Mouse (Mus musculus) cerebellum, adult 9-10 months (tissue): ENCODE data around the gene Icam5.

ENCODE experiments used
- DNase-seq: peaks from one replicate; pipeline ENCODE4 v3.0.0; 2022

Gene Icam5

DNA sequence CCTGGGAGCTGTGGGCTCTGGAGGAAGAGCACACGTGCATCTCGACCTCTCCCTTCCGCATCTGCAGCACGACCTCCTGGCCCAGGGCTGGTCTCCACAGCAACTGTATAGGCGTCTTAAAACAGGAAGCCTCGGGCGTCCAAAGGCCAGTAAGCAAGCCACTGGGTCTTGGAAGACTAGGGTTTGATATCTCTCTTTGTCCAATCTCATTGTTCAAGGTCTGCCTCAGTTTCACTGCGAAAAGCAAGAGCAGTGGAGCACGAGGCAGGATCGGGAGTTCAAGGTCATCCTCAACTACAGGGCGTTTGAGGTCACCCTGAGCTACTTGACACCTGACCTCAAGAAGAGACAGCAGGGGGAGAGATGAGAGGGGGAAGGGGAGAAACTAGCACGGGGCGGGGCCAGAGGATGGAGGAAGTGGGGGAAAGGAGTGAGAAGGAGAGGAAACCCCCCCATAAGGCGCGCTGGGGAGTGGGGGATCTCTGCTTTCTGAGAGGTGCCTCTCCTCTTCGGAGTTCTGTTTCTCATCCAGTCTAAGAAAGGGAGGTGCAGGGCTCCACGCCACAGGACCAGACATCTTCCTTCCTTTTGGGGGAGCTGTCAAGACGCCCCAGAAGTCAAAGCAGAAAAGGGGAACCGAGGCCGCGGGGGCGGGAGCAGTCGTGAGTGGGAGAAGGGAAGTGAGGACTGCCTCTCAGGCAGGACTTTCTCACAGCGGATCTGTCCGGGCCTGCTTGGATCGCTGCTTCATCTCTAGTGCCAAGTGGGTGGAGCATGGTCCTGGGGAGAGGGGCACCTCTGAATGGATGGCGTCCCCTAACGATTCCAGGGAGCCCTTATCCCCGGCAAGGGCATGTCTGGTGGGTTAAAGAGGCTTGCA lies 16.9 kb upstream of the Icam5 start:
- DNase-seq = no peak

DNA sequence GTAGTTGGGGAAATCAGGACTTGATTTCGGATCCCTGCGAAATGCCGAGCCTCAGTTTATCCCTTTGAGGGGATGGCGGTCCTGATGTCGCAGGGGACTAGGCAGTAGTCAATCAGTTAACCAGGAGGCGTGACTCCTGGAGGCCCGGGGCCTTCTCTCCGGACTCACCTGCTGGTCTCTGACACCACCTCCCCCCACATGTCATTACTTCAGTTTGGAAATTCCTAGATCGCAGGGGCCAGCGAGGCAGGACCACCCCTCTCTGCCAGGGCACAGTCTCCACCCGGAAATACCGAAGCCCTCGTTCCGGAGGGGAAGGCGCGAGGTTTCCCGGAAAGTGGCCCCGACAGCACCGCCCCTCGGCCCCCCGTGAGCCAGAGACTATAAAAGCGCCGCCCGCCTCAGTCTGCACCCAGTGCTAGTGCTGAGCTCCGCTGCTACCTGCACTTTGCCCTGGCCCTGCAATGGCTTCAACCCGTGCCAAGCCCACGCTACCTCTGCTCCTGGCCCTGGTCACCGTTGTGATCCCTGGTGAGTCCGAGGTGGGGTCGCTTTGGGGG lies 16.2 kb upstream of the Icam5 start, which contains the start of gene Icam1:
TSS of gene Icam1 (plus strand) at position 415 of the 560 bp plus-strand sequence.
- no peak for DNase-seq

- DNase-seq = no peak
Measured at GRCm38 (mm10) chr9:21016331-21017176, 15.3 kb upstream of the Icam5 start.

DNA sequence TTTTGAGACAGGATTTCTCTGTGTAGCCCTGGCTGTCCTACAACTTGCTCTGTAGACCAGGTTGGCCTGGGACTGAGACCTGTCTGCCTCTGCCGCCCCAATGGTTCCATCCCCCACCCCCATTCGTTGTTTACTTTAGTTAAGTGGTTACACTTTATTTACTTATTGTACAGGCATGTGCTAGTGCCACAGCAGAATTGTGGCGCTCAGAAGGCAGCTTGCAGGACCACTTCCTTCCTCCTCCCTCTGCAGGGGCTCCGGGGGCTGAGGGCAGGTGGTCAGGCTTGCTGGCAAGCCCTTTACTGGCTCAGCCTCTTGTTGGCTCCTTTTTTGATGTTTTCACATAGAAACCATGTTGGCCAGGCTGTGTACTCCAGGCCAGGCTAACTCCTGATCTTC lies 14.7 kb upstream of the Icam5 start:
- no peak for DNase-seq

GRCm38 (mm10) chr9:21018600-21018999 lies 13.3 kb upstream of the Icam5 start:
- DNase-seq = no peak

DNA sequence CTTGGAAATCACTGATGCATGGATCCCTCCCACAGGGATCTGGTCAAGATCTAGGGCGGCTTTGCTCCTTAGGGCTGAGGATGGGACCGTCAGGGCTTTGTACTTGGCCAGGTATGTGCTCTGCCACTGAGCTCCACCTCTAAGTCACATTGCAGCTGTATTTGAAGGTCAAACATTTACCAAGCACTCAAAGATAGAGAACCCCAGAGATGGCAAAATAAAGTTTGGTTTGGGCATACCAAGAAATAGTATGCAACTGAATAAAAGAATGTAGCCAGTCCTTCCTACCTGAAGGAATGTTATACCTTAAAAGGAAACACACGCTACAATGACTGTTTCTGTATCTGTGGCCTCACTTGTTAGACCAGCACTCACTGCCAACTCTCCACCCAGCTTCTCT lies 10.5 kb upstream of the Icam5 start:
- DNase-seq = no peak

DNA sequence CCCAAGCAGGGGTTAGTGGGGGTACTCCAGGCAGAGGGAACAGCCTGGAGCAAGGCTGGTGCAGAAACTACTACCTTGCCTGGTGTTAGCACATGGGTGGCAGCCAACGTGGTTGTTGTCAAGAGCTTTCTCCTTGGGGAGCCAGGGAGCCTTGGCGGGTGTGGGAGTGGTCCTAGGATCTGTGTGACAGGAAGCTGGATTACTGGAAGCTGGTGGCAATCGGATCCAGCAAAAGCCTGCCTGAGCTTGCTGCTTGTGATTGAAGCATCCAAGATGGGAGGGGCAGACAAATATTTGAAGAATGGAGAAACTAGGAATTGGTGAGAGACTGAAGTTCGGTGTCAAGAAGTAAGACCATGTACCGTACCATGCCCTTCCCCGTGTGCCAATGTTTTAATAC lies 9.6 kb upstream of the Icam5 start:
- DNase-seq = no peak

DNA sequence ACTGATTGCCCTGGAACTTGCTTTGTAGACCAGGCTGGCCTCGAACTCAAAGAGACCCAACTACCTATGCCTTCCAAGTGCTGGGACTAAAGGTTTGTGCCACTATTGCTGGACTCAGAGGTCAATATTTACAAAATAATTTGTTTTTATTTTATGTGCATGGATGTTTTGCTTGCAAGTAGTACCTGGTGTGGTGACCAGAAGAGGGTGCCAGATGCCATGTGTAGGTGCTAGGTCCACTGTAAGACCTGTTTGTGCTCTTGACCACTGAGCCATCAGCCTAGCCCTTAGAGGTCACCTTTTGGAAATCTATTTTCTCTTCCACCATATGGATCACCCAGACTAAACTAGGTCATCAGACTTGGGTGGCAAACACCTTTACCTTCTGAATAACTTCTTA lies 9.1 kb upstream of the Icam5 start:
- no peak for DNase-seq

DNA sequence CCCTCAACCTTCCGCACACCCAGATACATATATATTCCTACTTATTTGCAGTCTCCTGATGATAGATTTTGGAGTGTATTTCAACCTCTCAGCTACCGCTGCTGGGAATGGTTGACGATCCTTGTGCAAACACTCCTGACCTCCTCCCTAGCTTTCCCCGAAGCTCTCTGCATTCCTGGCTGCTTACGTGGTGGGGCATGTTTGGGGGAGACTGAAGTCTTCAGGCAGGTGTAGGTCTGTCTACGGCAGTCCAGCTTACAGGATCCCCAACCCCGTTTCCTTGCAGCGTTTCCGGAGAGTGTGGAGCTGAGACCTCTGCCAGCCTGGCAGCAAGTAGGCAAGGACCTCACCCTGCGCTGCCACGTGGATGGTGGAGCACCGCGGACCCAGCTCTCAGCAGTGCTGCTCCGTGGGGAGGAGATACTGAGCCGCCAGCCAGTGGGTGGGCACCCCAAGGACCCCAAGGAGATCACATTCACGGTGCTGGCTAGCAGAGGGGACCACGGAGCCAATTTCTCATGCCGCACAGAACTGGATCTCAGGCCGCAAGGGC lies 6.5 kb upstream of the Icam5 start:
- DNase-seq = no peak

- DNase-seq = no peak
Measured at GRCm38 (mm10) chr9:21026849-21027248, 5.0 kb upstream of the Icam5 start.

GRCm38 (mm10) chr9:21027774-21028290 lies 4.0 kb upstream of the Icam5 start:
- DNase-seq = no peak

GRCm38 (mm10) chr9:21028560-21029110 lies 3.2 kb upstream of the Icam5 start:
- no peak for DNase-seq

- peak; percentile 56 for DNase-seq
Measured at GRCm38 (mm10) chr9:21029291-21030054, 2.4 kb upstream of the Icam5 start, which contains the start of gene Icam4. Gene Icam4, plus strand, starts transcription at chr9:21029373.

DNA sequence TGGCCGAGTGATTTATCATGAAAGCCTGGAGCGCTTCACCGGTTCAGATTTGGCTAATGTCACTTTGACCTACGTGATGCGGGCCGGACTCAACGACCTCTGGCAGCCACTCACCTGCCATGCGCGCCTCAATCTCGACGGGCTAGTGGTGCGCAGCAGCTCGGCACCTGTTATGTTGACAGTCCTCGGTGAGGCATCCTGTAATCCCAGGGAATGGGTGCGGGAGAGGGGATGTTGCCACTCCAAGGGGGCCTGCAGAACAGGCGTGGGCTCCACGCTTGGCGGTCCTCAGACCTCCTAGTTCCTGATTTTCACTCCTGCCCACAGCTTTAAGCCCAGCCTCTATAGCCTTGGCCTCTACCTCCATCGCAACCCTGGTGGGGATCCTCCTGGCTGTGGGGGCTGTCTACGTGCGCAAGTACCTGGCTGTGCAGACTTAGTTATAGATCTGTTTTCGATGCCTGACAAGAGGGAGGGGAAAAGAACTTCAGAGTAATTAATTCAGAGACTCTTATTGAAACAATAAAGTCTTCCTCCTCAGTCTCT lies 1.7 kb upstream of the Icam5 start:
- no peak for DNase-seq

DNA sequence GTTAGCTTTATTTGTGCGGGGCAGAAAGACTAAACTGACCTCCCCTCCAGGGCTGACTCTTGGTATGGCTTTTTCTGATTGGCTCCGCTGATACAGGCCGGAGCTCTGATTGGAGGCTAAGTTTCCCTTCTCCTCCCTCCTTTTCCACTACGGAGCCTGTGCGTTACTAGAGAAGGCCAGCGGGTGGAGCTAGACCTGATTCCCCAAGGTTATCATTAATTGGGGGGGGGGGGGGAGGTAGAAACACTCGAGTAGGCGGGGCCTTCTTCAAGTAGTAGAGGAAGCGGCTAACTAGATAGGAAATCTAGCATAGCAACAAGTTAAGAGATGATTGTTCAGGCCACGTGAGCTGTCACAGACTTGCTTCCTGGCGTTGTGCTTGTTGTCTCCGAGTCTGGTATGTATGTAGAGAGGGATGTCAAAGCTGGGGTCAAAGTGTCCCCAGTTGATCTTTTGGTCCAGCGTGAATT lies 1.1 kb upstream of the Icam5 start:
- peak; percentile 84 for DNase-seq

- DNase-seq = no peak
Measured at GRCm38 (mm10) chr9:21031251-21031895, 500 bp upstream of the Icam5 start.

GRCm38 (mm10) chr9:21032491-21032890 lies 618 bp downstream of the Icam5 start:
- DNase-seq = no peak

- peak; percentile 30 for DNase-seq
Measured at GRCm38 (mm10) chr9:21033136-21033535, 1.3 kb downstream of the Icam5 start.

DNA sequence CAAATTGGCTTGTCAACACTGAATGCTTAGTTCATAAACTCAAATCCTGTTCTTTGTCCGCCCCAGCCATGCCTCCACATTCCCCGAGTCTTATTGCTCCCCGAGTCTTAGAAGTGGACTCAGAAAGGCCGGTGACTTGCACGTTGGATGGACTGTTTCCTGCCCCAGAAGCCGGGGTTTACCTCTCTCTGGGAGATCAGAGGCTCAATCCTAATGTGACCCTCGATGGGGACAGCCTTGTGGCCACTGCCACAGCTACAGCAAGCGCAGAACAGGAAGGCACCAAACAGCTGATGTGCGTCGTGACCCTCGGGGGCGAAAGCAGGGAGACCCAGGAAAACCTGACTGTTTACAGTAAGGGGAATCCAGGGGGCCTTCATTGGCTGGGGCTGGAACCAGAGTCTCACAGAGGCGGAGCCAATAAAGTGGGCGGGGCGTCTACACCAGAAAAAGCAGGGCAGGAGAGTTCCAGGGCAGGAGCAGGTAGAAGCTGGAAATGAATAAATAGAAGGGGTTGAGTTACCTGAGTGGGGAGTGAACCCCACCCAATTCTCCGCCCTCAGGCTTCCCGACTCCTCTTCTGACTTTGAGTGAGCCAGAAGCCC lies 2.7 kb downstream of the Icam5 start:
- no peak for DNase-seq

DNA sequence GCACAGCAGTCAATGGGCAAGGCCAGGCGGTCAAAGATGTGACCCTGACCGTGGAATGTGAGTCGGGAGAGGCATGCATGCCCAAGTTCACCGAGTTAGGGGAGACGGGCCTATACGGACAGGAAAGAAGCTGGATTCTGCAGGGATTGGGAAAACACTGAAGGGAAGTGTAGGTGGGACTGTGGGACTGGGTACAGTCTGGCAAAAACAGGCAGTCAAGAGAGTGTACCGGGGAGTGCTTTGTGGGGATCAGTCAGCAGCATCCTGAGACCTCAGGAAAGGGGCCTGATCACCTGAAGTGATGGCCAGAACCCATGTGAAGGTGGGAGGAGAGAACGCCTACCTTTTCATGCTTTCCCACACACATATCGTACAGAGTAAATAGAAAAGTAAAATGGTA lies 3.7 kb downstream of the Icam5 start:
- DNase-seq = no peak
